Mouse (Mus musculus) spleen, adult 2 months (tissue): ENCODE results near the gene Epas1.

Experiments
- CTCF ChIP-seq: fragments of 200-500 bp; IDR thresholded peaks from 2 replicates; pipeline ENCODE4 v1.5.1; 2011; ENCODE audit warnings: mild to moderate bottlenecking, inconsistent platforms; ENCODE audit not compliant: insufficient read depth, insufficient read length, insufficient replicate concordance; ENCODE audit errors: extremely low read depth
- POLR2A ChIP-seq: fragments of 200-500 bp; IDR thresholded peaks from 2 replicates; pipeline ENCODE4 v1.6.1; 2011; ENCODE audit warnings: low read depth, low read length, inconsistent platforms

DNA sequence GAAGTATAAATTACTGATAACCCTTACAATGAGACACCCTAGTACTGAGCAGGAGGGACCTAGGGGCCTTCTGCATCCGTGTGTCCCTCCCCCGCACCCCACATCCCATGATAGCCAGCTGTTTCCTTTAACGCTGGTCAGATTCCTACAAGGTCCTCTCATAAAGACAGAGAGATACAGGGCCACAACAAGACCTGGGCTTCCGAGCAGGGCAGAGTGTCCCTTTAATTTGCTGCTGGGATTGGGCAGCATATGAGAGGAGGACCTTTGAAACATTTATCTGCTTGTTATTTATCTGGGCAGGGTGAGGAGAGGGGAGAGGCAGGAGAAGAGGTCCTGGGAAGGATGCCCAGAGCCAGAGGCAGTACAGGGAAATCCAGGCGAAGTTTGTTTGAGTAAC, 41.6 kb upstream of the Epas1 start:
- TF ChIP-seq CTCF = no peak
- no peak for TF ChIP-seq POLR2A
